Mouse (Mus musculus): ENCODE measurements around the gene Psmb9.

- TF ChIP-seq CTCF (conservative IDR thresholded peaks at IDR 0.05; ENCODE audit: insufficient read depth, insufficient read length, low read depth, low read length) = no peak
- TF ChIP-seq POLR2A (IDR thresholded peaks at IDR 0.05; ENCODE audit: low read depth, low read length) = peak; percentile 53
These were observed at the start of gene Psmb9, which contains the start of gene Tap1 for GRCm38 (mm10) chr17:34187261-34187916.

Measured in kidney, adult 2 months (tissue).